Mouse (Mus musculus): ENCODE measurements around the gene Rbsn. TPM values are rescaled to one million over a fixed set of nuclear protein-coding genes. Genes with fewer than 3 reads are reported as not detected.

Rbsn gene
- polyA plus RNA-seq, 1 experiment from 2014 or later: 14.7 TPM

GRCm38 (mm10) chr6:92231356-92231755 lies 16.6 kb upstream of the Rbsn start:
- no peak overlapping the region for H3K4me3 ChIP-seq
- H3K4me2 ChIP-seq: no peak overlapping the region
- H3K4me1 ChIP-seq: no peaks in the 10 kb centered on the region
- no peak for ATAC-seq (ENCODE audit: extremely low read depth, insufficient number of reproducible peaks, low FRiP score, low TSS enrichment)
- WGBS: 59% methylated on average over 1 of the region's 1 CpGs
- H3K27ac ChIP-seq (replicated peaks): no peak overlapping the region
- H3K27me3 ChIP-seq (replicated peaks): 0 out of 2 replicates have a peak, but pooled peaks cover 4% of the 10 kb centered on the region
- no peaks in the 10 kb centered on the region for H3K36me3 ChIP-seq
- H3K9ac ChIP-seq: no peak overlapping the region
- no peaks in the 10 kb centered on the region for H3K9me3 ChIP-seq

GRCm38 (mm10) chr6:92229586-92229985 lies 14.9 kb upstream of the Rbsn start:
- no peak overlapping the region for H3K4me2 ChIP-seq
- H3K4me3 ChIP-seq: no peak overlapping the region
- no peaks in the 10 kb centered on the region for H3K36me3 ChIP-seq
- H3K9ac ChIP-seq: no peak overlapping the region
- H3K4me1 ChIP-seq: no peaks in the 10 kb centered on the region
- 0 out of 2 replicates have a peak, but pooled peaks cover 4% of the 10 kb centered on the region for H3K27me3 ChIP-seq (replicated peaks)
- WGBS: 80% methylated on average over 2 of the region's 2 CpGs
- no peak overlapping the region for H3K27ac ChIP-seq (replicated peaks)
- H3K9me3 ChIP-seq: no peaks in the 10 kb centered on the region
- no peak for ATAC-seq (ENCODE audit: extremely low read depth, insufficient number of reproducible peaks, low FRiP score, low TSS enrichment)

- no peaks in the 10 kb centered on the region for H3K9me3 ChIP-seq
- H3K4me3 ChIP-seq: no peak overlapping the region
- no peak for ATAC-seq (ENCODE audit: extremely low read depth, insufficient number of reproducible peaks, low FRiP score, low TSS enrichment)
- no peak overlapping the region for H3K4me2 ChIP-seq
- H3K27ac ChIP-seq (replicated peaks): no peak overlapping the region
- H3K9ac ChIP-seq: no peak overlapping the region
- no peaks in the 10 kb centered on the region for H3K4me1 ChIP-seq
- no peaks in the 10 kb centered on the region for H3K36me3 ChIP-seq
- 0 out of 2 replicates have a peak, but pooled peaks cover 4% of the 10 kb centered on the region for H3K27me3 ChIP-seq (replicated peaks)
These were observed 14.4 kb upstream of the Rbsn start for GRCm38 (mm10) chr6:92229103-92229502.

GRCm38 (mm10) chr6:92224981-92225380 lies 10.3 kb upstream of the Rbsn start:
- no peaks in the 10 kb centered on the region for H3K4me1 ChIP-seq
- H3K4me3 ChIP-seq: no peak overlapping the region
- H3K27me3 ChIP-seq (replicated peaks): 0 out of 2 replicates have a peak, but pooled peaks cover 9% of the 10 kb centered on the region
- no peak overlapping the region for H3K4me2 ChIP-seq
- 56% methylated on average over 1 of the region's 1 CpGs for WGBS
- H3K27ac ChIP-seq (replicated peaks): no peak overlapping the region
- ATAC-seq (ENCODE audit: extremely low read depth, insufficient number of reproducible peaks, low FRiP score, low TSS enrichment): no peak
- H3K9me3 ChIP-seq: no peaks in the 10 kb centered on the region
- H3K36me3 ChIP-seq: no peaks in the 10 kb centered on the region
- no peak overlapping the region for H3K9ac ChIP-seq

- 67% methylated on average over 3 of the region's 3 CpGs for WGBS
- Histone ChIP-seq H3K27ac (replicated peaks) (no peak overlapping the region), H3K9ac (no peak overlapping the region)
These were observed 7.3 kb upstream of the Rbsn start for GRCm38 (mm10) chr6:92222021-92222420.

GRCm38 (mm10) chr6:92221604-92222003 lies 6.9 kb upstream of the Rbsn start:
- no peak overlapping the region for H3K4me3 ChIP-seq
- no peak for ATAC-seq (ENCODE audit: extremely low read depth, insufficient number of reproducible peaks, low FRiP score, low TSS enrichment)
- H3K4me2 ChIP-seq: no peak overlapping the region
- H3K36me3 ChIP-seq: no peaks in the 10 kb centered on the region
- H3K9me3 ChIP-seq: no peaks in the 10 kb centered on the region
- no peaks in the 10 kb centered on the region for H3K4me1 ChIP-seq
- H3K27ac ChIP-seq (replicated peaks): no peak overlapping the region
- 0 out of 2 replicates have a peak, but pooled peaks cover 5% of the 10 kb centered on the region for H3K27me3 ChIP-seq (replicated peaks)
- WGBS: 61% methylated on average over 6 of the region's 6 CpGs
- H3K9ac ChIP-seq: no peak overlapping the region

More at GRCm38 (mm10) chr6:92222021-92222420, 7.3 kb upstream of the Rbsn start:
- H3K9me3 ChIP-seq: no peaks in the 10 kb centered on the region
- H3K4me1 ChIP-seq: no peaks in the 10 kb centered on the region
- H3K27me3 ChIP-seq (replicated peaks): 0 out of 2 replicates have a peak, but pooled peaks cover 5% of the 10 kb centered on the region
- H3K36me3 ChIP-seq: no peaks in the 10 kb centered on the region
- H3K4me2 ChIP-seq: no peak overlapping the region
- no peak overlapping the region for H3K4me3 ChIP-seq
- ATAC-seq (ENCODE audit: extremely low read depth, insufficient number of reproducible peaks, low FRiP score, low TSS enrichment): no peak

- peaks cover 4% of the 10 kb centered on the region for H3K4me1 ChIP-seq
- H3K4me3 ChIP-seq: no peak overlapping the region
- no peak overlapping the region for H3K27ac ChIP-seq (replicated peaks)
- 0 out of 2 replicates have a peak, but pooled peaks cover 5% of the 10 kb centered on the region for H3K27me3 ChIP-seq (replicated peaks)
- no peaks in the 10 kb centered on the region for H3K9me3 ChIP-seq
- H3K36me3 ChIP-seq: no peaks in the 10 kb centered on the region
- WGBS: 42% methylated on average over 3 of the region's 3 CpGs
- H3K4me2 ChIP-seq: no peak overlapping the region
- no peak overlapping the region for H3K9ac ChIP-seq
- ATAC-seq (ENCODE audit: extremely low read depth, insufficient number of reproducible peaks, low FRiP score, low TSS enrichment): no peak
These were observed 4.7 kb upstream of the Rbsn start for GRCm38 (mm10) chr6:92219445-92219844.

GRCm38 (mm10) chr6:92214055-92214772 lies 511 bp downstream of the Rbsn start:
- peak overlapping the region; percentile 96 for H3K9ac ChIP-seq
- ATAC-seq (ENCODE audit: extremely low read depth, insufficient number of reproducible peaks, low FRiP score, low TSS enrichment): peak; percentile 42; the same call in 1 of the 2 replicates
- H3K4me3 ChIP-seq: peak overlapping the region; percentile 79
- peak overlapping the region; percentile 97 for H3K4me2 ChIP-seq
- no peaks in the 10 kb centered on the region for H3K27me3 ChIP-seq (replicated peaks)
- H3K4me1 ChIP-seq: peaks cover 16% of the 10 kb centered on the region
- whole genome bisulfite sequencing: under 1% methylated on average over 48 of the region's 48 CpGs
- peaks cover 23% of the 10 kb centered on the region for H3K36me3 ChIP-seq
- no peaks in the 10 kb centered on the region for H3K9me3 ChIP-seq
- H3K27ac ChIP-seq (replicated peaks): peak overlapping the region; percentile 80

GRCm38 (mm10) chr6:92199414-92199813 lies 15.3 kb downstream of the Rbsn start:
- peaks cover 85% of the 10 kb centered on the region for H3K36me3 ChIP-seq
- no peak for ATAC-seq (ENCODE audit: extremely low read depth, insufficient number of reproducible peaks, low FRiP score, low TSS enrichment)

GRCm38 (mm10) chr6:92184178-92184577 lies 30.5 kb downstream of the Rbsn start:
- Histone ChIP-seq H3K4me1 (peaks cover 14% of the 10 kb centered on the region), H3K4me3 (peak overlapping the region; percentile 82), H3K27me3 (replicated peaks) (no peaks in the 10 kb centered on the region), H3K36me3 (peaks cover 60% of the 10 kb centered on the region), H3K9me3 (peaks cover 4% of the 10 kb centered on the region; the same call in 1 of the 2 replicates), H3K27ac (replicated peaks) (no peak overlapping the region), H3K9ac (peak overlapping the region; percentile 89), H3K4me2 (peak overlapping the region; percentile 80)
- no peak for ATAC-seq (ENCODE audit: extremely low read depth, insufficient number of reproducible peaks, low FRiP score, low TSS enrichment)
- 6% methylated on average over 10 of the region's 10 CpGs for WGBS

More at GRCm38 (mm10) chr6:92199414-92199813, 15.3 kb downstream of the Rbsn start:
- H3K9me3 ChIP-seq: no peaks in the 10 kb centered on the region
- H3K4me1 ChIP-seq: no peaks in the 10 kb centered on the region
- no peak overlapping the region for H3K27ac ChIP-seq (replicated peaks)
- WGBS: 75% methylated on average over 8 of the region's 8 CpGs
- no peak overlapping the region for H3K4me3 ChIP-seq
- H3K9ac ChIP-seq: no peak overlapping the region
- H3K27me3 ChIP-seq (replicated peaks): no peaks in the 10 kb centered on the region
- no peak overlapping the region for H3K4me2 ChIP-seq

- peaks cover 4% of the 10 kb centered on the region; the same call in 1 of the 2 replicates for H3K9me3 ChIP-seq
- H3K4me3 ChIP-seq: peak within 1 kb of the TSS; percentile 82
- peaks cover 60% of the 10 kb centered on the region for H3K36me3 ChIP-seq
- peak; percentile 80; the same call in 1 of the 2 replicates for ATAC-seq (ENCODE audit: extremely low read depth, insufficient number of reproducible peaks, low FRiP score, low TSS enrichment)
- peak within 1 kb of the TSS; percentile 89 for H3K9ac ChIP-seq
- H3K4me2 ChIP-seq: peak within 1 kb of the TSS; percentile 80
- under 1% methylated on average over 42 of the region's 42 CpGs for WGBS
- H3K4me1 ChIP-seq: peaks cover 14% of the 10 kb centered on the region
- no peaks in the 10 kb centered on the region for H3K27me3 ChIP-seq (replicated peaks)
- peak within 1 kb of the TSS; percentile 70 for H3K27ac ChIP-seq (replicated peaks)
These were observed 31.0 kb downstream of the Rbsn start, which contains the start of gene Mrps25 for GRCm38 (mm10) chr6:92183621-92184131. TSS of gene Mrps25 (minus strand) at chr6:92184033.
